Mouse (Mus musculus): Measurements from ENCODE around the gene Dctn3. TPM values are rescaled to one million over a fixed set of nuclear protein-coding genes. Genes with fewer than 3 reads are reported as not detected.
"Not testable (repeated sequence)": the region's sequence is repeated elsewhere in the genome, so short reads cannot be mapped to it uniquely, and the experiment has no call there.

Gene Dctn3
- total RNA-seq, 4 experiments from 2014 or later = 69.4 to 71.8 (median 70.7) TPM

- not testable (repeated sequence) for DNase-seq (ENCODE audit: low spot score)
These were observed 23.2 kb downstream of the Dctn3 start, which contains the start of gene Il11ra1 for GRCm38 (mm10) chr4:41699783-41700182. Gene Il11ra1, plus strand, starts transcription at chr4:41699989.

GRCm38 (mm10) chr4:41698421-41699016, 24.5 kb downstream of the Dctn3 start:
- DNase-seq (ENCODE audit: low spot score) = not testable (repeated sequence)

DNA sequence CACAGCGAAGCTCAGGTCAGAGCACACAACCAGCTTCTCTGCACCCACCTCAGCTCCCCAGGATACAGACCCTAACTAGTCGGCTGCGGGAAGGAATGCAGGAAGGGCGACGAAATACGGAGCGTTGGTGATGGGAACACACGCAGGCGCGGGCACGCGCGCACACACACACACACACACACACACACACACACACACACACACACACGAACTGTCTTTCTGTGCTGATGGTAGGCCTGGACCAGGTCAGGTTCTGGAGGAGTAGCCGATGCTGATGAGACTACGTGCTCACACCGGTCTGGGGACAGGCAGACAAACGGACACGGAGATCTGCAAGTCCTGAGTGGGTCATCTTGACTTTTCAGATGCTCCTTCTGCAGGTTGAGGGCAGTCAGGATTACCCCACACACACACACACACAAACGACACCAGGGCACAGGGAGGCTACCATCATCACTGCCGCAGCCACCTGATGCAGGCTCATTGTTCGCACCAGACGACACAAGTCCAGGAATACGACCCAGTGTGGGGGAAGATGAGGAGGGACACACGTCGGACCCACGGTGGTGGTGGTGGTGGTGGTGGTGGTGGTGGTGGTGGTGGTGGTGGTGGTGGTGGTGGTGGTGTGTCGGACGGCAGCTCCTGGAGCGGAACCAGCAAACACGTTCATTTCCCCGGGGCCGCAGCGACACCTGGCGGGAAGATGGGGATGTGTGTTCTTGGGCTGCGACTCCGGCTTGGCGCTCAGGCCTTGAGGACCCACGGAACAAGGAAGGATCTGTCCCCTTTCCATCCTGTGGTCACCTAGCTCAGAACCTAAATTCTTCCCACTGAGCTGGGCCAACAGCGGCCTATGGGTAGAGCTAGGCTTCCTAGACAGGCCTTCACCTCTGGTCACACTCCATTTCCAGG, 25.8 kb downstream of the Dctn3 start, which contains the start of gene Cntfr:
Gene Cntfr, minus strand, starts transcription at position 160 of the 912 bp plus-strand sequence.
- DNase-seq (ENCODE audit: low spot score) = peak; percentile 79

DNA sequence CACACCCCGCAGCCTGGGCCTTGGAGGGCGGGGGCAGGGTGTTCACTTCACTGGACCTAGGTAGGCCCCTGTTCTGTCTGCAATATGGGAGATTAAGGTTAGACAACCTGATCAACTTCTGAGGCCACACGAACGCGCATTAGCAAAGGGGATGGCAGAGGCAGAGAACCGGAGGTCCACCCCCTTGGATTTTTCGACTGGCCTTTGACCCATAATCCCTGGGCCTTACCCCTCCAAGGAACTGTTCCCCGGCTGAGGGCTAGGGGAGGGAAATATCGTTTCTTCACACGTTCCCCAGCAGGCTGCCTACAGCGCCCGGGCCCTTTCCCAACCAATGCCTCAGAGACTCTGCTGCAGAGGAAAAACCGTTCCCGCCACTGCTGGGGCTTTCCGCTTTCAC, 26.5 kb downstream of the Dctn3 start:
- not testable (repeated sequence) for DNase-seq (ENCODE audit: low spot score)

GRCm38 (mm10) chr4:41695800-41696199, 27.2 kb downstream of the Dctn3 start:
- not testable (repeated sequence) for DNase-seq (ENCODE audit: low spot score)

DNA sequence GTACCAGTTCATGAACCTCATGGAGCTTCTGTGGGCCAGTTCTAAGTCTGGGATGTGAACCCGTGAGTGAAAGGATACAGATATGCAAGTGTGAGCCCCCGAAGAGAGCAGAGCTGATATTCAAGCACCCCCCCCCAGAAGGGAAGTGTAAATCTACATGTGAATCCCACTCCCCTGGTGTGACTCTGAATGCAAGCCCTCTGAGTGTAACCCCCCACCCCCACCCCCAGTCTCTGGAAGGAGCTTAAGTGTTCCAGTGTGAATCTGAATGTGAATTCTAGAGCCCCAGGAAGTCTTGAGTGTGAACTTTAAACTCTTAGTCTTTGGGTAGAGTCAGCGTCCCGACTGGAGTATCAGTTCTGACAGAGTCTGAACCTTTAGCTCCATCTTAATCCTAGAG, 29.5 kb downstream of the Dctn3 start:
- DNase-seq (ENCODE audit: low spot score) = not testable (repeated sequence)

GRCm38 (mm10) chr4:41690014-41690413, 33.0 kb downstream of the Dctn3 start:
- not testable (repeated sequence) for DNase-seq (ENCODE audit: low spot score)

GRCm38 (mm10) chr4:41688562-41688961, 34.4 kb downstream of the Dctn3 start:
- DNase-seq (ENCODE audit: low spot score) = not testable (repeated sequence)

DNA sequence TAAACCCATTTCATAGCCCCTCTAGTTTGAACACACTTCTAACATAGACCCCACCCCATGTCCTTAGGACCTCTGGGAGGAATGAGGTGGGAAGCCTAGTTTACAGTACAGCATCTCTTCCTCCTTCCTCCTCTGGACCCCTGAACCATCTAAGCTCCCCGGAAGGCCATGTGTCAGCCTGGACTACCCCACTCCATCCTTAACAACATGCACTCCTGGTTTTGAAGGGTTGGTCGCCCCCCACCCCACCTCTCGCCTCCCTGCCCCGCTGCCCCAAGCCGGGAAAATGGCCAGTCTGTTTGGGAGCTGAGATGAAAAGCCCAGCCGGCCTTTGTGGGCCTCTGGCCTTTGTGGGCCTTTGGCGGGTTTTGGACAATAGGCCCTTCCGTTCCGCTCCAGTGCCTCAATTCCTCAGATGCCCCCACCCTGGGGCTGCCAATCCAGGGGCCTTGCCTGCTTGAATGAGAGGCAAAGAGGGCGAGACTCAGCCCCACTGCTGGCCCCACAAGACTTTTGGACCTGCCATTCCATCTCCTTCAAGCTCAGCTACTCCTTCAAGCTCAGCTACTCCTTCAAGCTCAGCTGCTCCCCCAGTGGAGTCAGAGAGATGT, 37.0 kb downstream of the Dctn3 start:
- not testable (repeated sequence) for DNase-seq (ENCODE audit: low spot score)

DNA sequence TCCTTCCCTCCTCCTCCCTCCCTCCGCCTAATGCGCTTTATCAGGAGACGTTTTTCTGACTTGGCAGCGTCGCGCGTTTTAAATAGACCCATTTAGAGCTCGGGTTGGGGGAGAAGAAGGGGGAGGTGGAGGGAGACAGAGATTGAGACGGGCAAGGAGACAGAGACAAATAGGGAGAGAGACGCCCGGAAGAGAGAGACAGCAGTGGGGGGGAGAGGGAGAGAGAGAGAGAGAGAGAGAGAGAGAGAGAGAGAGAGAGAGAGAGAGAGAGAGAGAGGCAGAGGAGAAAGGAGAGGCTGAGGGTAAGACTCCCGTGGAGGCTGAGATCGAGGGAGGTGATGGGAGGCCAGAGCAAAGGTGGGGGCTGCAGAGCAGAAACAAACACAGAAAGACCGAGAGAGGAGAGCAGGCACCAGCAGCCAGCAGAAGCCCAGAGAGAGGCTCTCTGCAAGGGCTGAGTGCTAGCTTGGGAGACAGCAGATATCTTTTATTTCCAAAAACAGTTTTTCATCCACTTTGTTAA, 38.0 kb downstream of the Dctn3 start:
- not testable (repeated sequence) for DNase-seq (ENCODE audit: low spot score)

DNA sequence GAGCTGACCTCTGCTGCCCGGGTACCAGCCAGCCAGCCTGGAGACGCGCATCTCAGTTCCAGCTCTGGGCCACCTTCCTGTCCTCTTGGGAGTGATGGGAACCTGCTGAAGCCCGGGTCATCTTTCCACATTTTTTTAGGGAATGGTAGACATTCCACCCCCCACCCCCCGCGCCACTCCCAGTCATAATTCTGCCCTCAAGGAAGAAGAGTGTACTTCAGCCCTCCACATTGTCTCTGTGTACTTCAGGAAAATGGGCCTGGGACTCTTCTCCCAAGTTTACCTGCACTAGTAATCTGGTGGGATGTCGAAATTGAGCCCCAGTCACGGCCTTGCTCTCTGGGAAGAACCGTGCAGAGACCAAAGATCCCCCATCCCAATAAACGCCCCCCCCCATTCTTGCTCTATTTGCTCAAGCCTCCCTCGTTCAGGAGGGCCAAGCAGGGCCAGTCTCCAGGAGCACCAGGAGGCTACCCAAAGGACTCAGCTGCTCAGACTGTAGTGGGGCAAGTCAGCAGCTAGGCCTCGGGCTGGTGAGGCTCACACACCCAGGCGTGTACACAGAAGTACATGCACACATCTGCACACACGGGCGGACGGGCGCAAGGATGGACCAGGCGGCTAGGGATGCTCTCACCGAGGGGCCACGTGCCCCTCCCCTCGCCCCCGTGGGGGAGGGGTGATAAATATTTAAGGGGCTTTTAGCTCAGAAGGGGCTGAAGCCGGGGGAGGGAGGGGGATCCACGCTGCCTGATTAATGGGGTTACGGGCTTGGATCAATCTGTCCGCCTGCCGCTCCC, 38.6 kb downstream of the Dctn3 start:
- not testable (repeated sequence) for DNase-seq (ENCODE audit: low spot score)

- not testable (repeated sequence) for DNase-seq (ENCODE audit: low spot score)
These were observed 39.7 kb downstream of the Dctn3 start for GRCm38 (mm10) chr4:41683303-41683702.

GRCm38 (mm10) chr4:41682789-41683188, 40.2 kb downstream of the Dctn3 start:
- DNase-seq (ENCODE audit: low spot score) = no peak

DNA sequence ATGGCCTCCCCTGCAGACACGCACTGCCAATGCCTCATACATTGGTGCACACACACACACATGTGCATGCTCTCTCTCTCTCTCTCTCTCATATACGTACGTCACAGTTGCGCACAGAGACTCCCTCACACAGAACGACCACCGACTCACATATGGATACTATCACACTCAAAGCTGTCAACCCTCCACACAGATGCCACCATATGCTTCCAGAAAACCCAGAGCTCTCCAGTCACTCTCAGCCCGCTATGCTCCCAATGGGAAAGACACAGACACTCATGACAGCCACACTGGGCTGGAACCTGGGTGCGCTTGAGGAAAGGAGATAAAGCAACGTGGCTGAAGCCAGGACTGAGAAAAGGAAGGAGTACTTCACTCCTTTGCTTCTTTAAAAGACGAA, 41.0 kb downstream of the Dctn3 start:
- DNase-seq (ENCODE audit: low spot score) = no peak

- DNase-seq (ENCODE audit: low spot score) = no peak
These were observed 41.8 kb downstream of the Dctn3 start for GRCm38 (mm10) chr4:41681176-41681575.

GRCm38 (mm10) chr4:41679291-41679690, 43.7 kb downstream of the Dctn3 start:
- no peak for DNase-seq (ENCODE audit: low spot score)

GRCm38 (mm10) chr4:41678863-41679262, 44.1 kb downstream of the Dctn3 start:
- no peak for DNase-seq (ENCODE audit: low spot score)

DNA sequence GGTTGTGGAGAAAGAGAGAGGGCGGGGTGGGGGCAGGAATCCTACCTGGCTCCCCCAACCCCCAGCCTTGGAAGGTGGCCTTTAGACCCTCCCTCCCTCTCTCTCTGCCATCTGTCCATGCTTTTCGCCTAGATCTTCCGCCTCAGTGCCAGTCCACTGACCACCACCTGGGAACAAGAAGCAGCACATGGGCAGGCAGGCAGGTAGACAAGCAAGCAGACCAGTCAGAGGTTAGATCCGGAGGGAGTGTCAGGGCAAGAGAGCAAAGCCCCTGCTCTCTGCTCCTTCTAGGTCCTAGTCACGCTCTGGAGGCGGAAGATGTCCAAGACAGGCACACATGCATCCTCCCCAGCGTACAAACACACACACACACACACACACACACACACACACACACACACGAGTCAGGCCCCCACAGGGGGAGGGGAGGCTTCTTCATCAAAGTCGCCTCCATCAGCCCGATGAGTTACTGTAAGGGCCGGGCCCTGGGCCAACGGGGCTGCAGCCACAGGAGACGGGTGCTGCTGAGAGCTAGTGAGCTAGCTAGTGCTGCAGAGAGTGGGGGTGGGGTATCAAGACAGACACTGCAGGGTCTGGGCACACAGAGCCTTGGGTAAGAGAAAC, 45.9 kb downstream of the Dctn3 start:
- DNase-seq (ENCODE audit: low spot score) = no peak

DNA sequence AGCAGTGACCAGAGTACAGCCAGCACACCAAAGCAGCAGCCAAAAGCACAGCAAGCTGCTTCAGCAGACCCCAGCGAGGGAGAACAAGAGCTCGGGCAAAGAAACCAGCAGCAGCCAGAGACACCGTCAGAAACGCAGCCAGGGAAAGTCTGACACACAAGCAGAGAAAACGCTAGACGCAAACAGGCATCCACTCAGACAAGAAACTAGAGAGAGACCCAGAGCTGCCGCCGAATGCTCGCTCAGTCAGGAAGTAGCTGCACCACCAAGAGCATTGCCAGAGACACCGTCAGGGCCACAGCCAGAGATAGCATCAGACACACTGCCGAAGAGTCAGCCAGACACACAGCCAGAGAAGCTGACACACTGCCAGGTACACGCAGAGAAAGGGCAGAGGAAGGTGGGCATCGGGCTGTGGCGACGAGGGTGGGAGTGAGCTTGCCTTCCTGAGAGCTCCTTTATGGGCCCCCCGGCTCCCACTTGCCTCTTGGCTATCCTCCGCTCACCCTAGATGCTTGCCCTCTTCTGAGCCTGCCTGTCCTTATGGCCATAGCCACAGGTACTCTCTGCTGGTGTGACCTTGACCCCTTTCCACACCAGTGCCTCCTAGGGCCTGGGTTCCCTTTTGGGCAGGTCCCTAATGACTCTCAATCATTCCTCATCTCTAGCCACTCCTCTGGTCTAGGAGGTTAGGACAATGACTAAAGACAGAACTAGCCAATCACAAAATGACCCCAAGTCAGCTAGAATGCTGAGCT, 46.5 kb downstream of the Dctn3 start:
- no peak for DNase-seq (ENCODE audit: low spot score)

DNA sequence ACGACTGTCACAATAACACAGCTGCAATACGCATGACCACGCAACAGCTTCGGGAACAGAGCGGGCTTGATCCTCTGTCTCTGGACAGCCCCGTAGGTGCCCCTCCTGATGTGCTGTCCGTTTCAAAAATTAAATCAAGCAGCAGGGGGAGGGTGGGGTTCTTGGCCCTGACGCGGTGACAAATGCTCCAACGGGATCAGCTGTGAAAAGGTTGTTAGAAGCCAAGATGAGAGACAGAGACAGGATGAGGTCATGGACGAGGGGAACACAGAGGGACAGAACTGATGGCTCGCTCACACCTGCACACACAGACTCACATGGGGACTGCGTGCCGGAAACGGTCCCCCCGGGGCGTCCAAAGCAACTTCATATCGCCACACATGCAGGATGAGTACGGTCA, 49.8 kb downstream of the Dctn3 start:
- no peak for DNase-seq (ENCODE audit: low spot score)
